Mouse (Mus musculus) olfactory bulb, adult 2 months (tissue): Measurements from ENCODE around the gene Irgm2.

ENCODE experiments used
- CTCF ChIP-seq: fragments of 200-500 bp; IDR thresholded peaks from 2 replicates; pipeline ENCODE4 v1.5.1; 2012; ENCODE audit warnings: low read depth, mild to moderate bottlenecking, low read length, moderate library complexity; ENCODE audit not compliant: insufficient read depth
- POLR2A ChIP-seq: fragments of 200-500 bp; IDR thresholded peaks from 2 replicates; pipeline ENCODE4 v1.6.1; 2012; ENCODE audit warnings: mild to moderate bottlenecking, low read depth, low read length, moderate library complexity; ENCODE audit not compliant: insufficient read depth

- TF ChIP-seq CTCF = no peak
- TF ChIP-seq POLR2A = no peak
These were observed 9.7 kb upstream of the Irgm2 start for GRCm38 (mm10) chr11:58189675-58190074.
